Mouse (Mus musculus): ENCODE measurements around the gene Jun. TPM values are rescaled to one million over a fixed set of nuclear protein-coding genes. Genes with fewer than 3 reads are reported as not detected.

The Jun gene
- total and polyA plus RNA-seq, 3 experiments, result not detected

DNA sequence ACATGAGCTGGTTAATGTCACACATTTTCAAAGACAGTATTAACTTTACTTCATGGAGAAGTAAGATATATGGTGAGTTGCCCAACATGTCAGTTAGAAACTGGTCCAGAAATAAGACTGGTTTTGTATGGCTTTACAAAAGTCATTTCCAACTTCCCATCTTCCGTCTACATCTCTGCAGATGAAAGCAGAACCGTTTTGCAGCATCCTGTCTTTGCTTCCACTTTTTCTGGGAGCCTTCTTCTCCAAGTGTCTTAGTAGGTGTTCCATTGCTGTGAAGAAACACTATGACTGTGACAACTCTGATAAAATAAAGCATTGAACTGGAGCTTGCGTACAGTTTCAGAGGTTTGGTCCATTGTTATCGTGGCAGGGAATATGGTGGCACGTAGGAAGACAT, 37.0 kb upstream of the Jun start:
- Histone ChIP-seq H3K9ac (ENCODE audit: control insufficient read depth, low read depth, low read length, poor library complexity, severe bottlenecking) (no peak overlapping the region), H3K4me1 (ENCODE audit: control insufficient read depth in 1 of 2, insufficient read depth in 2 of 2, low read length in 2 of 2) (no peaks in the 10 kb centered on the region), H3K9me3 (replicated peaks; ENCODE audit: insufficient read depth, low read length) (no peaks in the 10 kb centered on the region), H3K36me3 (ENCODE audit: control insufficient read depth in 1 of 2, insufficient read depth in 2 of 2, low read length in 2 of 2) (no peaks in the 10 kb centered on the region), H3K4me3 (ENCODE audit: control insufficient read depth in 1 of 2, insufficient read depth in 1 of 2, low read depth in 2 of 2, low read length in 2 of 2) (no peak overlapping the region), H3K27ac (ENCODE audit: control insufficient read depth, low read depth, low read length) (no peak overlapping the region), H3K79me2 (ENCODE audit: control insufficient read depth, insufficient read depth, low read length, poor library complexity) (no peaks in the 10 kb centered on the region), H3K27me3 (ENCODE audit: control insufficient read depth in 1 of 2, insufficient read depth in 2 of 2, low read length in 2 of 2) (no peaks in the 10 kb centered on the region)
- TF ChIP-seq MYC (IDR thresholded peaks at IDR 0.05; ENCODE audit: low read depth, low read length) (no peak), KAT2A (conservative IDR thresholded peaks at IDR 0.05; ENCODE audit: low read depth, low read length) (no peak), MXI1 (IDR thresholded peaks at IDR 0.05; ENCODE audit: low read depth, low read length) (no peak), POLR2AphosphoS5 (IDR thresholded peaks at IDR 0.05; ENCODE audit: borderline replicate concordance, low read depth, low read length) (no peak)
- no peak for DNase-seq (ENCODE audit: low read depth, low spot score)

GRCm38 (mm10) chr4:95083957-95084356, 31.9 kb upstream of the Jun start:
- Histone ChIP-seq H3K4me1 (ENCODE audit: control insufficient read depth in 1 of 2, insufficient read depth in 2 of 2, low read length in 2 of 2) (no peaks in the 10 kb centered on the region), H3K79me2 (ENCODE audit: control insufficient read depth, insufficient read depth, low read length, poor library complexity) (no peaks in the 10 kb centered on the region), H3K9me3 (replicated peaks; ENCODE audit: insufficient read depth, low read length) (no peaks in the 10 kb centered on the region), H3K9ac (ENCODE audit: control insufficient read depth, low read depth, low read length, poor library complexity, severe bottlenecking) (no peak overlapping the region), H3K27me3 (ENCODE audit: control insufficient read depth in 1 of 2, insufficient read depth in 2 of 2, low read length in 2 of 2) (no peaks in the 10 kb centered on the region), H3K36me3 (ENCODE audit: control insufficient read depth in 1 of 2, insufficient read depth in 2 of 2, low read length in 2 of 2) (no peaks in the 10 kb centered on the region), H3K4me3 (ENCODE audit: control insufficient read depth in 1 of 2, insufficient read depth in 1 of 2, low read depth in 2 of 2, low read length in 2 of 2) (no peak overlapping the region), H3K27ac (ENCODE audit: control insufficient read depth, low read depth, low read length) (no peak overlapping the region)
- TF ChIP-seq KAT2A (conservative IDR thresholded peaks at IDR 0.05; ENCODE audit: low read depth, low read length) (no peak), RAD21 (IDR thresholded peaks at IDR 0.05; ENCODE audit: low read depth, low read length) (no peak), MXI1 (IDR thresholded peaks at IDR 0.05; ENCODE audit: low read depth, low read length) (no peak), E2F4 (IDR thresholded peaks at IDR 0.05; ENCODE audit: borderline replicate concordance, low read depth, low read length) (no peak), HCFC1 (IDR thresholded peaks at IDR 0.05; ENCODE audit: low read depth, low read length) (no peak), POLR2AphosphoS5 (IDR thresholded peaks at IDR 0.05; ENCODE audit: borderline replicate concordance, low read depth, low read length) (no peak), TCF12 (IDR thresholded peaks at IDR 0.05; ENCODE audit: low read depth, low read length) (no peak), POLR2AphosphoS2 (IDR thresholded peaks at IDR 0.05; ENCODE audit: low read length) (no peak), TAL1 (IDR thresholded peaks at IDR 0.05; ENCODE audit: low read length) (no peak), MAZ (IDR thresholded peaks at IDR 0.05; ENCODE audit: low read depth, low read length) (no peak), ETS1 (IDR thresholded peaks at IDR 0.05; ENCODE audit: low read depth, low read length) (no peak), ZKSCAN1 (IDR thresholded peaks at IDR 0.05; ENCODE audit: low read depth, low read length) (no peak)
- DNase-seq (ENCODE audit: low read depth, low spot score), result no peak

DNA sequence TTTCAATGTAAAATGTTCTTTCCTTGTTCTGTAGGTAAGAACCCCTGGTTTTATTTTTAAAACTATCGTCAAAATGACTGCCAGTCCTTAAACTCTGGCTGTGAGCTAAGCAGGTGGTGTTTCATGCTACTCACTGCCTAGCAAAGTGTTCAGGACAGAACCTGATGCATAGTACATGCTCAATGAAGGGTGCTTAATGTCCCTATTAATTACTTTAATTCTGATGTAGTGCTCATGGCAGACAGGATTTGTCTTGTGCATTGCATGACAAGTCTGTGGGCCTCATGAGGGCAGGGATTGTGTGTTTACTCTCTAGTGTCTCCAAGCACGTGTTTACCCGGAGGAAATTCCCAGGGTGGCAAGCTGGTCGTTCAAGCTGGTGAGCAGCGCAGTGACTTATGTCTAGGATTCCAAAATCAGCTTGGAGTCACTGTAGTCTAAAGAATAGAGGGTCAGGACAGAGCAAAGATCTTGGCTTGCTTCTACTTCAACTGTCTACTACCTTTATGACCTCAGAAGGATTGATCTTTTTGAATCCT, 31.2 kb upstream of the Jun start:
- no peaks in the 10 kb centered on the region for H3K4me1 ChIP-seq (ENCODE audit: control insufficient read depth in 1 of 2, insufficient read depth in 2 of 2, low read length in 2 of 2)
- no peaks in the 10 kb centered on the region for H3K36me3 ChIP-seq (ENCODE audit: control insufficient read depth in 1 of 2, insufficient read depth in 2 of 2, low read length in 2 of 2)
- no peaks in the 10 kb centered on the region for H3K79me2 ChIP-seq (ENCODE audit: control insufficient read depth, insufficient read depth, low read length, poor library complexity)
- TF ChIP-seq EP300 (IDR thresholded peaks at IDR 0.05; ENCODE audit: low read depth in 1 of 2, low read length in 2 of 2), result no peak
- no peak for TF ChIP-seq RCOR1 (IDR thresholded peaks at IDR 0.05; ENCODE audit: low read depth, low read length)
- no peak for TF ChIP-seq MYC (IDR thresholded peaks at IDR 0.05; ENCODE audit: low read depth, low read length)
- TF ChIP-seq ZNF384 (IDR thresholded peaks at IDR 0.05; ENCODE audit: low read depth, low read length), result no peak
- no peak for TF ChIP-seq ETS1 (IDR thresholded peaks at IDR 0.05; ENCODE audit: low read depth, low read length)
- TF ChIP-seq TCF12 (IDR thresholded peaks at IDR 0.05; ENCODE audit: low read depth, low read length), result no peak
- TF ChIP-seq TAL1 (IDR thresholded peaks at IDR 0.05; ENCODE audit: low read length), result no peak
- TF ChIP-seq CHD1 (IDR thresholded peaks at IDR 0.05; ENCODE audit: low read depth, low read length), result no peak
- no peak for TF ChIP-seq ZC3H11A (IDR thresholded peaks at IDR 0.05; ENCODE audit: low read depth, low read length)
- TF ChIP-seq POLR2AphosphoS5 (IDR thresholded peaks at IDR 0.05; ENCODE audit: borderline replicate concordance, low read depth, low read length), result no peak
- no peak for TF ChIP-seq TBP (IDR thresholded peaks at IDR 0.05; ENCODE audit: low read depth, low read length)
- DNase-seq (ENCODE audit: low read depth, low spot score), result no peak
- no peaks in the 10 kb centered on the region for H3K27me3 ChIP-seq (ENCODE audit: control insufficient read depth in 1 of 2, insufficient read depth in 2 of 2, low read length in 2 of 2)
- no peak overlapping the region for H3K27ac ChIP-seq (ENCODE audit: control insufficient read depth, low read depth, low read length)
- no peak overlapping the region for H3K4me3 ChIP-seq (ENCODE audit: control insufficient read depth in 1 of 2, insufficient read depth in 1 of 2, low read depth in 2 of 2, low read length in 2 of 2)
- no peaks in the 10 kb centered on the region for H3K9me3 ChIP-seq (replicated peaks; ENCODE audit: insufficient read depth, low read length)
- H3K9ac ChIP-seq (ENCODE audit: control insufficient read depth, low read depth, low read length, poor library complexity, severe bottlenecking), result no peak overlapping the region

Data from MEL (cell line).